9 mouse cellular contexts compared by ENCODE assay signal in the genomic region with DNA sequence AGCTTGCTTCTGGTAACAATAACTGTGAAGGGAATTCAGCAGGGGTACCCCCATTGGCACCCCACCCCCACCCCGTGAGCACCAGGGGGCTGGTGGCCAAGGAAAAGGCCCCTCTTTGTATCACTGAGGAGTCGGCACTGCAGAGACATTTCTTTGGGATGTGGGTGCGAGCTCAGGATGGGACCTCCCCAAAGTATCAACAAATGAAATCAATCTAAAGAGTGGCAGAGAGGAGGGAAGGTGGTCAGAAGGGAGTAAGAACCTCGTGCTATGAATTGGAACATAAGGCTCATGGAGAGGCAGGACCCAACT. TPM values are rescaled to one million over a fixed set of nuclear protein-coding genes. Genes with fewer than 3 reads are reported as not detected.
DNase-seq lines count a peak whose midpoint lies in the region; ATAC-seq and TF ChIP-seq lines count a peak whose summit lies in the region.
"Had no signal": no experiment of that assay in that cellular context is flagged by ENCODE, and none has a peak within 500 bp of the region (broad histone marks: within the 10 kb centered on the region; RNA-seq: fewer than 3 reads in every experiment).

No protein-coding gene starts in this region.

- H3K27me3 ChIP-seq in kidney, embryonic 15.5 days, result no peaks in the 10 kb centered on the region
- no peaks in the 10 kb centered on the region for H3K27me3 ChIP-seq in MEL (ENCODE audit: control insufficient read depth in 1 of 2, insufficient read depth in 2 of 2, low read length in 2 of 2)
- H3K27me3 ChIP-seq in liver, embryonic 16.5 days (ENCODE audit: control insufficient read depth, insufficient read depth, low read depth, low read length), result no peaks in the 10 kb centered on the region

- peaks cover 2% of the 10 kb centered on the region; the same call in 1 of the 2 replicates for H3K79me2 ChIP-seq in MEL (ENCODE audit: control insufficient read depth, insufficient read depth, low read length, poor library complexity)

- no peak for TF ChIP-seq POLR2A in MEL (IDR thresholded peaks at IDR 0.05; ENCODE audit: control insufficient read depth in 1 of 2, insufficient read depth in 1 of 2, low read depth in 1 of 2, low read length in 2 of 2, poor library complexity in 1 of 2)
- TF ChIP-seq POLR2A in embryonic fibroblast, embryonic 13.5 days (IDR thresholded peaks at IDR 0.05; ENCODE audit: low read depth, low read length), result no peak

- TF ChIP-seq CTCF in MEL (IDR thresholded peaks at IDR 0.05 in 2 of 3, conservative IDR thresholded peaks at IDR 0.05 in 1 of 3; ENCODE audit: control insufficient read depth in 1 of 3, insufficient read depth in 1 of 3, low read depth in 2 of 3, low read length in 3 of 3, poor library complexity in 1 of 3, severe bottlenecking in 1 of 3), result no peak
- TF ChIP-seq CTCF in embryonic fibroblast, embryonic 13.5 days (IDR thresholded peaks at IDR 0.05; ENCODE audit: borderline replicate concordance, insufficient read depth, low read length), result no peak

- H3K36me3 ChIP-seq in kidney, embryonic 15.5 days, result no peaks in the 10 kb centered on the region
- peaks cover 0 to 43% of the 10 kb centered on the region in 2 experiments; a peak in 2 of 4 replicates for H3K36me3 ChIP-seq in MEL (ENCODE audit: control insufficient read depth in 1 of 2, insufficient read depth in 2 of 2, low read length in 2 of 2)
- no peaks in the 10 kb centered on the region for H3K36me3 ChIP-seq in liver, embryonic 16.5 days (ENCODE audit: control insufficient read depth, insufficient read depth)

- no peak for DNase-seq in kidney, postnatal 25 days
- no peak for DNase-seq in MEL (ENCODE audit: low read depth, low spot score)

- 0 out of 2 replicates have a peak overlapping the region, but pooled peaks have one; percentile 9 for H3K9ac ChIP-seq in kidney, embryonic 15.5 days
- H3K9ac ChIP-seq in MEL (ENCODE audit: control insufficient read depth, low read depth, low read length, poor library complexity, severe bottlenecking), result no peak overlapping the region
- H3K9ac ChIP-seq in liver, embryonic 16.5 days (ENCODE audit: low read depth, low read length), result peak overlapping the region; percentile 80

- H3K27ac ChIP-seq in kidney, embryonic 15.5 days, result peak overlapping the region; percentile 67
- H3K27ac ChIP-seq in MEL (ENCODE audit: control insufficient read depth, low read depth, low read length), result no peak overlapping the region
- no peak overlapping the region for H3K27ac ChIP-seq in embryonic fibroblast, embryonic 13.5 days (ENCODE audit: insufficient read depth, low read length)
- peak overlapping the region; percentile 95 for H3K27ac ChIP-seq in liver, embryonic 16.5 days (ENCODE audit: low read length)
- H3K27ac ChIP-seq: left cerebral cortex, adult 2 months had no signal

- ATAC-seq in kidney, embryonic 15.5 days (replicated peaks; ENCODE audit: low FRiP score), result no peak
- ATAC-seq in liver, embryonic 16.5 days (ENCODE audit: low read depth), result no peak
- ATAC-seq in monocyte, adult 5-6 weeks (replicated peaks; ENCODE audit: insufficient number of reproducible peaks, low FRiP score, low TSS enrichment, poor library complexity, severe bottlenecking), result no peak
- no peak for ATAC-seq in CD4-positive, CD25-positive, alpha-beta regulatory T cell, adult 4 months

- H3K9me3 ChIP-seq in kidney, embryonic 15.5 days (replicated peaks), result no peaks in the 10 kb centered on the region
- no peaks in the 10 kb centered on the region for H3K9me3 ChIP-seq in MEL (replicated peaks; ENCODE audit: insufficient read depth, low read length)
- no peaks in the 10 kb centered on the region for H3K9me3 ChIP-seq in liver, embryonic 16.5 days (replicated peaks; ENCODE audit: control insufficient read depth, low read length)

- H3K4me1 ChIP-seq in kidney, embryonic 15.5 days, result peaks cover 39% of the 10 kb centered on the region
- peaks cover 6 to 23% of the 10 kb centered on the region in 2 experiments for H3K4me1 ChIP-seq in MEL (ENCODE audit: control insufficient read depth in 1 of 2, insufficient read depth in 2 of 2, low read length in 2 of 2)
- H3K4me1 ChIP-seq in embryonic fibroblast, embryonic 13.5 days (ENCODE audit: control insufficient read depth, insufficient read depth, low read length), result peaks cover 4% of the 10 kb centered on the region; the same call in 1 of the 2 replicates
- peaks cover 34% of the 10 kb centered on the region for H3K4me1 ChIP-seq in liver, embryonic 16.5 days (ENCODE audit: control insufficient read depth, low read depth, low read length)

- 60% methylated on average over 4 of the region's 4 CpGs for WGBS in kidney, embryonic 15.5 days
- 64% methylated on average over 4 of the region's 4 CpGs for WGBS in liver, embryonic 16.5 days (ENCODE audit: insufficient replicate concordance)

- no peak for TF ChIP-seq EP300 in MEL (IDR thresholded peaks at IDR 0.05; ENCODE audit: low read depth in 1 of 2, low read length in 2 of 2)

- peak overlapping the region; percentile 57 for H3K4me2 ChIP-seq in kidney, embryonic 15.5 days
- H3K4me2 ChIP-seq in liver, embryonic 16.5 days (ENCODE audit: low read depth, low read length), result peak overlapping the region; percentile 49

- TF ChIP-seq RAD21 in MEL (IDR thresholded peaks at IDR 0.05; ENCODE audit: low read depth, low read length), result no peak

- H3K4me3 ChIP-seq in kidney, embryonic 15.5 days (replicated peaks), result peak overlapping the region; percentile 50
- H3K4me3 ChIP-seq in MEL (ENCODE audit: control insufficient read depth in 1 of 2, insufficient read depth in 1 of 2, low read depth in 2 of 2, low read length in 2 of 2), result no peak overlapping the region
- peak overlapping the region; percentile 5; the same call in 1 of the 2 replicates for H3K4me3 ChIP-seq in embryonic fibroblast, embryonic 13.5 days (ENCODE audit: insufficient read depth, low read length)
- peak overlapping the region; percentile 69 for H3K4me3 ChIP-seq in liver, embryonic 16.5 days (ENCODE audit: low read depth, low read length)
- H3K4me3 ChIP-seq: left cerebral cortex, adult 2 months had no signal

RNA-seq across cellular contexts. Expression of a gene that starts 2.5 kb away (rescaled TPM):
- polyA plus RNA-seq in kidney, embryonic 15.5 days (2015; fragmentation: Nextera tagmentation; extraction: Ambion mirVana), result 0.55 and 1.2 TPM in 2 replicates
- total RNA-seq in MEL (2012; rRNA removed), result 1.3 and 1.5 TPM in 2 replicates
- not detected for polyA plus RNA-seq in MEL (2012; ENCODE audit: insufficient read depth in 1 of 2, insufficient read length in 2 of 2, low read depth in 1 of 2, low replicate concordance in 2 of 2, missing spikeins in 1 of 2)
- not detected in 2 replicates for polyA plus RNA-seq in embryonic fibroblast, embryonic 13.5 days (2011; ENCODE audit: insufficient read length, low read depth, missing spikeins)
- polyA plus RNA-seq in liver, embryonic 16.5 days (2015; fragmentation: Nextera tagmentation; extraction: Ambion mirVana), result 4.3 and 4.9 TPM in 2 replicates
- not detected in 3 replicates for total RNA-seq in monocyte, adult 5-6 weeks (2017)
- polyA plus RNA-seq in CD4-positive, CD25-positive, alpha-beta regulatory T cell, adult 4 months (2017; shearing (Covaris generic)), result not detected
- total RNA-seq: gastrocnemius, adult 18-20 months; left cerebral cortex, adult 2 months had no signal

RNA-seq across cellular contexts. Expression of a gene that starts 3.7 kb away (rescaled TPM):
- 28.0 and 29.7 TPM in 2 replicates for polyA plus RNA-seq in kidney, embryonic 15.5 days (2015; fragmentation: Nextera tagmentation; extraction: Ambion mirVana)
- 3,456 and 4,103 TPM in 2 replicates for total RNA-seq in MEL (2012; rRNA removed)
- 1 to 10 TPM in 1 of 2 experiments, not detected in 1; 1.5 TPM for polyA plus RNA-seq in MEL (2012; ENCODE audit: insufficient read depth in 1 of 2, insufficient read length in 2 of 2, low read depth in 1 of 2, low replicate concordance in 2 of 2, missing spikeins in 1 of 2)
- 9.2 and 11.1 TPM in 2 replicates for polyA plus RNA-seq in embryonic fibroblast, embryonic 13.5 days (2011; ENCODE audit: insufficient read length, low read depth, missing spikeins)
- polyA plus RNA-seq in liver, embryonic 16.5 days (2015; fragmentation: Nextera tagmentation; extraction: Ambion mirVana), result 34.7 and 39.6 TPM in 2 replicates
- 960 to 1,517 TPM (median 1,455 TPM) in 3 replicates for total RNA-seq in monocyte, adult 5-6 weeks (2017)
- 10 to 100 TPM in 1 of 2 experiments, not detected in 1; 21.7 TPM for polyA plus RNA-seq in CD4-positive, CD25-positive, alpha-beta regulatory T cell, adult 4 months (2017; shearing (Covaris generic))

RNA-seq across cellular contexts. Expression of a gene that starts 8.9 kb away (rescaled TPM):
- 42.2 and 50.0 TPM in 2 replicates for polyA plus RNA-seq in kidney, embryonic 15.5 days (2015; fragmentation: Nextera tagmentation; extraction: Ambion mirVana)
- total RNA-seq in MEL (2012; rRNA removed), result 11,232 and 13,053 TPM in 2 replicates
- 10 to 100 TPM in 1 of 2 experiments, not detected in 1; 18.4 TPM for polyA plus RNA-seq in MEL (2012; ENCODE audit: insufficient read depth in 1 of 2, insufficient read length in 2 of 2, low read depth in 1 of 2, low replicate concordance in 2 of 2, missing spikeins in 1 of 2)
- polyA plus RNA-seq in embryonic fibroblast, embryonic 13.5 days (2011; ENCODE audit: insufficient read length, low read depth, missing spikeins), result not detected in 2 replicates
- 77.1 and 92.2 TPM in 2 replicates for polyA plus RNA-seq in liver, embryonic 16.5 days (2015; fragmentation: Nextera tagmentation; extraction: Ambion mirVana)
- total RNA-seq in monocyte, adult 5-6 weeks (2017), result 492 to 498 TPM (median 493 TPM) in 3 replicates
- 10 to 100 TPM; 32.4 to 55.4 TPM for polyA plus RNA-seq in CD4-positive, CD25-positive, alpha-beta regulatory T cell, adult 4 months (2017; shearing (Covaris generic))

RNA-seq across cellular contexts. Expression of a gene that starts 10.1 kb away (rescaled TPM):
- polyA plus RNA-seq in kidney, embryonic 15.5 days (2015; fragmentation: Nextera tagmentation; extraction: Ambion mirVana), result 7.9 TPM in 2 replicates
- 2,744 and 3,348 TPM in 2 replicates for total RNA-seq in MEL (2012; rRNA removed)
- 1,000 to 10,000 TPM in 1 of 2 experiments, 1 to 10 TPM in 1; 8.2 to 1,897 TPM for polyA plus RNA-seq in MEL (2012; ENCODE audit: insufficient read depth in 1 of 2, insufficient read length in 2 of 2, low read depth in 1 of 2, low replicate concordance in 2 of 2, missing spikeins in 1 of 2)
- 10.0 and 16.5 TPM in 2 replicates for polyA plus RNA-seq in embryonic fibroblast, embryonic 13.5 days (2011; ENCODE audit: insufficient read length, low read depth, missing spikeins)
- polyA plus RNA-seq in liver, embryonic 16.5 days (2015; fragmentation: Nextera tagmentation; extraction: Ambion mirVana), result 9.2 and 9.8 TPM in 2 replicates
- 1.5 to 1.6 TPM in 2 of 3 replicates, not detected in the other for total RNA-seq in monocyte, adult 5-6 weeks (2017)
- not detected for polyA plus RNA-seq in CD4-positive, CD25-positive, alpha-beta regulatory T cell, adult 4 months (2017; shearing (Covaris generic))

RNA-seq across cellular contexts. Expression of a gene that starts 14.1 kb away (rescaled TPM):
- 11.6 and 14.3 TPM in 2 replicates for polyA plus RNA-seq in kidney, embryonic 15.5 days (2015; fragmentation: Nextera tagmentation; extraction: Ambion mirVana)
- 195 and 290 TPM in 2 replicates for total RNA-seq in MEL (2012; rRNA removed)
- polyA plus RNA-seq in MEL (2012; ENCODE audit: insufficient read depth in 1 of 2, insufficient read length in 2 of 2, low read depth in 1 of 2, low replicate concordance in 2 of 2, missing spikeins in 1 of 2), result 1 to 10 TPM in 1 of 2 experiments, not detected in 1; 1.5 TPM
- polyA plus RNA-seq in embryonic fibroblast, embryonic 13.5 days (2011; ENCODE audit: insufficient read length, low read depth, missing spikeins), result 2.5 and 3.7 TPM in 2 replicates
- polyA plus RNA-seq in liver, embryonic 16.5 days (2015; fragmentation: Nextera tagmentation; extraction: Ambion mirVana), result 26.6 and 34.9 TPM in 2 replicates
- 9.6 to 40.3 TPM (median 12.9 TPM) in 3 replicates for total RNA-seq in monocyte, adult 5-6 weeks (2017)
- 1 to 10 TPM; 7.0 to 7.1 TPM for polyA plus RNA-seq in CD4-positive, CD25-positive, alpha-beta regulatory T cell, adult 4 months (2017; shearing (Covaris generic))

Comparison
In these comparisons a context has a peak if more than half of its experiments do, and no peak if none do; other contexts are left out.
1. H3K27ac ChIP-seq: peak in kidney, embryonic 15.5 days (single experiment) and liver, embryonic 16.5 days (single experiment); none in MEL (single experiment) and embryonic fibroblast, embryonic 13.5 days (single experiment).
2. H3K4me3 ChIP-seq: peak in kidney, embryonic 15.5 days (single experiment), embryonic fibroblast, embryonic 13.5 days (single experiment) and liver, embryonic 16.5 days (single experiment); none in MEL (0 of 2).